Mouse (Mus musculus) Patski (cell line): ENCODE measurements around the gene Egf. TPM values are rescaled to one million over a fixed set of nuclear protein-coding genes. Genes with fewer than 3 reads are reported as not detected.
A peak's percentile ranks its signal among the peaks of the same experiment; 100 is the strongest.
"Not testable (repeated sequence)": the region's sequence is repeated elsewhere in the genome, so short reads cannot be mapped to it uniquely, and the experiment has no call there.

Experiments
- ATAC-seq: fragments of 100-300 bp; one replicate; pipeline ENCODE4 v1.8.0; 2021
- CTCF ChIA-PET: fragments of 350-600 bp; sonication (Branson Sonifier 250); formaldehyde crosslinking; loops from one replicate; lab custom pipeline; 2022; ENCODE audit warnings: inconsistent platforms; lab: Charles Lee
- POLR2A ChIA-PET: fragments of 350-600 bp; sonication (Branson Sonifier 250); formaldehyde crosslinking; loops from one replicate; lab custom pipeline; 2022; ENCODE audit warnings: antibody characterized with exemption, inconsistent platforms; lab: Charles Lee
- DNase-seq: peaks from one replicate; pipeline ENCODE4 v3.0.0-alpha.2; 2011; ENCODE audit warnings: low read depth, low spot score
- H3K27me3 ChIP-seq: fragments of 371-371 bp; one replicate; pipeline ENCODE4 v1.5.1; 2021
- CTCF ChIP-seq: fragments of 100-300 bp; IDR thresholded peaks from one replicate; pipeline ENCODE4 v1.5.1; 2021
- in situ Hi-C: fragments of 300-500 bp; cut with MboI; formaldehyde crosslinking; loops from 3 replicates; pipeline ENCODE4 v1.11.1; 2018; ENCODE audit warnings: low pct_unique_long_range_greater_than_20kb, mixed read lengths
- polyA plus RNA-seq: library from polyadenylated mRNA; unstranded; gene quantifications from one replicate; pipeline ENCODE4 v1.2.3, GENCODE M21; 2021

Gene Egf
- polyA plus RNA-seq, 1 experiment from 2014 or later: 1.2 TPM

GRCm38 (mm10) chr3:129766106-129766505 lies 11.0 kb upstream of the Egf start:
- DNase-seq (no peak), ATAC-seq (no peak)
- TF ChIP-seq CTCF: no peak
- in situ Hi-C loops: no loop called here
- CTCF ChIA-PET: no interaction called here
- POLR2A ChIA-PET: no interaction called here
- no peaks in the 10 kb centered on the region for H3K27me3 ChIP-seq

GRCm38 (mm10) chr3:129757599-129757998 lies 2.5 kb upstream of the Egf start:
- in situ Hi-C loops, ATAC-seq, POLR2A ChIA-PET, DNase-seq, H3K27me3 ChIP-seq: not testable (repeated sequence)
- CTCF ChIA-PET: interaction anchor here (0.9 to 1.5 kb wide), 2 partner anchors 9 to 19 kb away, joined by 3 to 4 read pairs; no protein-coding TSS in a partner anchor

DNA sequence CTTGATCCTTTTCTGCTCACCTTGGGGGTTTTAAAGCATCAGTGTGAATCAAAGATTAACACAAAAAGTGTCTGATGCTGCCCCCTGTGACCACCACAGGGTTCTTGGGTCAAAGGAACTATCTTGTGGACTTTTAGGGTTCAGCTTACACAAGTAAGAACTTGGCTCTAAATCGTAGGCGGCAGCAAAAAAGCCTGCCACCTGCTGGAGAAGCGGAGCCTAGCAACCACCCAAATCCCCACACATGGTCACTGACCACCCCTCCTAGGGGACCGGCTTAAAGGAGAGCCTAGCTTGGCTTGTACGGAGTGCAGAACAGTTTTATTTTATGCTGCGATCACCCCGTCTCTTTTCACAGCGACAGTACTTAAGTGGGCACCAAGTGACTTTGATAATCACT lies 10.3 kb downstream of the Egf start:
- POLR2A ChIA-PET: no interaction called here
- in situ Hi-C loops: no loop called here
- H3K27me3 ChIP-seq: no peaks in the 10 kb centered on the region
- no peak for ATAC-seq
- no peak for DNase-seq
- TF ChIP-seq CTCF: peak; percentile 70
- CTCF ChIA-PET: interaction anchor here (3.6 kb wide), 1 partner anchor 11 kb away, joined by 12 read pairs; no protein-coding TSS in a partner anchor

DNA sequence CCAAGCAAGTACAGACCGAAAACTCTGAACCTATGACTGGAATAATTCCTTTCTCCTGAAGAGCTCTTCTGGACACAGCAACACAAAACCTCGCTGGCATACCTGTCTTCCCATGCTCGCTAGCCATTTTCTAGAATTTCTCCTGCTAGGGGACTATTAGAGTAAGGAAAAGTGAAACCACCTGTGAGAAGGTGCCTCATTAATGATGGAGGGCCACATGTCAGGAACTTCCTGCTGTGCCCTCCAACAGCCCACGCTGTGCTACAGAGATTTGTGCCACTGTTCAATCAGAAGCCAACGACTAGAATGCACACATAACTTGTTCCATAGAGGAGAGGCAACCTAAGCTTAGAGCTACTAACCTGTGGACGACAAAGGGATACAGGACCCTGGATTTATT lies 12.3 kb downstream of the Egf start:
- POLR2A ChIA-PET: no interaction called here
- CTCF ChIA-PET: interaction anchor here (1.0 to 2.5 kb wide), 3 partner anchors 9 to 27 kb away, joined by 3 to 7 read pairs (median 4); no protein-coding TSS in a partner anchor
- in situ Hi-C loops: no loop called here
- H3K27me3 ChIP-seq: no peaks in the 10 kb centered on the region
- DNase-seq (no peak), ATAC-seq (no peak)
- TF ChIP-seq CTCF: no peak

- ChIA-PET POLR2A (no interaction called here), CTCF (interaction anchor here (0.9 to 1.4 kb wide), 3 partner anchors 8 to 19 kb away, joined by 3 to 5 read pairs (median 4); no protein-coding TSS in a partner anchor)
- H3K27me3 ChIP-seq: no peaks in the 10 kb centered on the region
- in situ Hi-C loops: no loop called here
- ATAC-seq (no peak), DNase-seq (no peak)
- no peak for TF ChIP-seq CTCF
Observed at GRCm38 (mm10) chr3:129738291-129739183, 16.6 kb downstream of the Egf start.

DNA sequence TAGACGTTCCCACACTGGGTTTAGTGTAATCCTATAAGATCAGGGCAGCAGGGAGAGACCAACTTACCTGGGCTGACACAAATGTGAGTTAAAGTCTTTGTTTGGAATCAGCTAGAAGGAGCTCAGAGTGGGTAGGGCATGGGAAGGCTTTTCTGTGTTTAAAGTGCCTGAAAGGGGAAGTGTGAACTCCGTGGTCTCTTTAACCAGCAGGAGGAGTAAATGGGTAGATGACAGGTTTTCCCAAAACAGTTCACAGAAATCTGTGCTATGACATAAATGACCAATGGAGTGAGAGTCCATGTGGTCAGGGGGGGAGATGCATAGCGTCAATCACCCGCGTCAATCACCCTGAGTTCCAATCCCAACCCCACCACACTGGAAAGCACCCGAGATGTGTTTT lies 23.5 kb downstream of the Egf start:
- CTCF ChIA-PET: interaction anchor here (1.7 kb wide), 1 partner anchor 17 kb away, joined by 5 read pairs; no protein-coding TSS in a partner anchor
- DNase-seq (no peak), ATAC-seq (no peak)
- H3K27me3 ChIP-seq: no peaks in the 10 kb centered on the region
- TF ChIP-seq CTCF: no peak
- in situ Hi-C loops: no loop called here
- POLR2A ChIA-PET: no interaction called here

DNA sequence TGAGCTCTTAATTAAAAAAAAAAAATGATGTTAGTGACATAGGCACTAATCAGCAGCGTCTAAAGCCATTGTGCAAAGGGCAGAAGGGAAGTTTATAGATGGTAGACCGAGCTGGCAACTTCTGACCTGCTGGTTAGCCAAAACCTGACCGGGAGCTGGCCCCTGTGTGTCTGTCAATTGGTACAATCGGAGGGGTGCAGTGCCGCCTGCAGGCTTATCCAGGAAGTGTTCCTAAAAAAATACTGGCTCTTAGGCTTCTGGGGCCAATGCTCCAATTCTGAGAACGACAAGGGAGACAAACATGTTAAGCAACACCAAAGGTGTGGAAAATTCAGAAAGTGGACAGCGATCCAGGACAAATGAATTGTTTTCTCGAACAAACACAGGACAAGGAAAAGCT lies 24.7 kb downstream of the Egf start:
- peak; percentile 83 for TF ChIP-seq CTCF
- CTCF ChIA-PET: interaction anchor here (0.7 to 1.7 kb wide), 7 partner anchors 8 to 134 kb away, joined by 3 to 7 read pairs (median 4); no protein-coding TSS in a partner anchor
- no peaks in the 10 kb centered on the region for H3K27me3 ChIP-seq
- POLR2A ChIA-PET: no interaction called here
- in situ Hi-C loops: no loop called here
- DNase-seq: no peak
- ATAC-seq: peak; percentile 82

DNA sequence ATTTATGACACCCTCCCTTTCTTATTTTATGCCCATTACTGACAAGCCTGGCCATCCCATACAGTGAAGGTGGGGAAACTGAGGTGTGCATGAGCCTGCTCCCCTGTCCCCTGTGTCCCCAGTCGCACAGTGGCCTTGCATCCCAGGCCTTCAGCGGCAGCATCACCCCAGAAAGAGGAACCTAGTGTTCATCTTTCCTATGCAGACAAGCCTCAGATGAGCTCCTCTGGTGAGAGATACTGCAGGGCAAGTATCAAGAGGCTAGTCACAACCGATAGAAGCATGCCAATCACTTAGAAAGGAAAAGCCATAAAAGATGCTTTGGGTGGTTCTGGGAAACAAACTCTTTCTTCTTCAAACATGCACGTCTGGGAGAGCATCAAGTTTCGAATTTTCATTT lies 25.2 kb downstream of the Egf start:
- ChIA-PET POLR2A (no interaction called here), CTCF (interaction anchor here (1.0 to 1.7 kb wide), 6 partner anchors 9 to 70 kb away, joined by 3 to 7 read pairs (median 4); no protein-coding TSS in a partner anchor)
- no peak for DNase-seq
- in situ Hi-C loops: no loop called here
- no peak for TF ChIP-seq CTCF
- no peaks in the 10 kb centered on the region for H3K27me3 ChIP-seq
- ATAC-seq: no peak

DNA sequence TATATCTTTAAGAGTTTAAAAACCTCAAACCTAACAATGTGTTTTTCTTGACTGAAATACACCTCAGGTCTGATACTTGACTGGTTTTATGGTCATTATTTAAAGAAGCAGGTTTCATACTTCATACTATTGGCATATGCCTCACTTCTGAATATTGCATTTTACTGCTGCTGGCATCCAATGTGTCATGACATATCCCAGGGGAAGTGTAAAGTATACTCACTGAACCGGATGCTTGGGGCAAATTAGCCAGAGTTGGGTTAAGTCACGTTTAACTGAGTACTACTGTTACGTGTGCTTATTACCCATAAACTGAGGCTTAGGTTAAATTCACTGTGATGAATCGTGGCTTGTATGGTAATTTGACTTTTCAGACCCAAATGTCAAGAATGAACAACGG lies 29.5 kb downstream of the Egf start:
- ChIA-PET CTCF (interaction anchor here (2.0 kb wide), 1 partner anchor 9 kb away, joined by 4 read pairs; no protein-coding TSS in a partner anchor), POLR2A (no interaction called here)
- no peak for DNase-seq
- no peaks in the 10 kb centered on the region for H3K27me3 ChIP-seq
- no peak for TF ChIP-seq CTCF
- in situ Hi-C loops: no loop called here
- no peak for ATAC-seq

- no peak for TF ChIP-seq CTCF
- ChIA-PET CTCF (interaction anchor here (2.0 kb wide), 1 partner anchor 9 kb away, joined by 4 read pairs; no protein-coding TSS in a partner anchor), POLR2A (no interaction called here)
- ATAC-seq (peak; percentile 99), DNase-seq (peak; percentile 96)
- no peaks in the 10 kb centered on the region for H3K27me3 ChIP-seq
- in situ Hi-C loops: no loop called here
Observed at GRCm38 (mm10) chr3:129724961-129725501, 30.1 kb downstream of the Egf start.
